20 mouse cellular contexts compared by ENCODE assay signal in the genomic region with DNA sequence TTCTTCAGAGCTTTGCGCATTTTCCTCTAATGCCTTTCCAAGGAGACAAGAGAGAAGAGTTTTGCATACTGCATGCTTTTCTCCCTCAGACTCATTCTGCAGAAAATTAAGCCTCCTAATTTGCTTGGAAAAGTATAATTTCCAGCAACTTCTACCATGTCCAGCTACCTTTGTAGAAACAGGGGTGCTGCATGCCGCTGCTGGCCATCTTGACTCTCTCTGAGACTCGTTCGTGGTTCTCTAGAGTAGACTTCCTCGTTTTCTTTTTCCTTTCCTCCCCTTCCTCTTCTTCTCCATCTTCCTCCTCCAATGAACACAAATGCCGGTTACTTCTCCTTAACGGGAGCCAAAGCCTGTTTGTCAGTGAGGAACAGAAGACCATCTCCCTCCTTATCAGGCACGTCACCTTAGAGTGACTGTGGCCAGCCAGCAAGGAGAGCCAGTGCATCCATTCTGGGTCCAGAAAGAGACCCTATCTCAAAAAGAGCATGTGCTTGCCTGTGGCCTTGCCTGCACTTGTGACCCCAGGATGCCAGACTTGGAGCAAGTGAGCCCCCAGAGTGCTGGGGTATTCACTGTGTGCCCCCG.
DNase-seq lines count a peak whose midpoint lies in the region; ATAC-seq and TF ChIP-seq lines count a peak whose summit lies in the region.
"Had no signal": no experiment of that assay in that cellular context is flagged by ENCODE, and none has a peak within 500 bp of the region (broad histone marks: within the 10 kb centered on the region; RNA-seq: fewer than 3 reads in every experiment).

No protein-coding gene starts in this region.

- peaks cover 23% of the 10 kb centered on the region; the same call in 1 of the 2 replicates for H3K36me3 ChIP-seq in forebrain, embryonic 10.5 days (replicated peaks)
- 0 out of 2 replicates have a peak, but pooled peaks cover 2% of the 10 kb centered on the region for H3K36me3 ChIP-seq in forebrain, embryonic 12.5 days (replicated peaks)
- no peaks in the 10 kb centered on the region for H3K36me3 ChIP-seq in midbrain, embryonic 15.5 days (replicated peaks)
- no peaks in the 10 kb centered on the region for H3K36me3 ChIP-seq in midbrain, postnatal 0 days (ENCODE audit: insufficient read depth, low read length)

- WGBS in forebrain, embryonic 10.5 days, result 92% methylated on average over 9 of the region's 9 CpGs
- 90% methylated on average over 9 of the region's 9 CpGs for WGBS in forebrain, embryonic 12.5 days
- WGBS in midbrain, embryonic 15.5 days, result 84% methylated on average over 9 of the region's 9 CpGs
- 85% methylated on average over 9 of the region's 9 CpGs for WGBS in midbrain, postnatal 0 days

- peaks cover 11% of the 10 kb centered on the region for H3K4me1 ChIP-seq in forebrain, embryonic 10.5 days
- H3K4me1 ChIP-seq in forebrain, embryonic 12.5 days, result no peaks in the 10 kb centered on the region; the same call in 1 of the 2 replicates
- peaks cover 16% of the 10 kb centered on the region; the same call in 1 of the 2 replicates for H3K4me1 ChIP-seq in midbrain, embryonic 15.5 days
- H3K4me1 ChIP-seq in midbrain, postnatal 0 days (ENCODE audit: insufficient read depth, low read length), result peaks cover 11% of the 10 kb centered on the region; the same call in 1 of the 2 replicates
- H3K4me1 ChIP-seq: embryonic facial prominence, embryonic 15.5 days; stomach, embryonic 15.5 days had no signal

- H3K27me3 ChIP-seq in forebrain, embryonic 10.5 days (ENCODE audit: poor library complexity, severe bottlenecking), result no peaks in the 10 kb centered on the region
- H3K27me3 ChIP-seq in forebrain, embryonic 12.5 days, result no peaks in the 10 kb centered on the region
- no peaks in the 10 kb centered on the region for H3K27me3 ChIP-seq in midbrain, embryonic 15.5 days (replicated peaks)
- no peaks in the 10 kb centered on the region for H3K27me3 ChIP-seq in midbrain, postnatal 0 days (ENCODE audit: insufficient read depth, low read length)
- H3K27me3 ChIP-seq: embryonic facial prominence, embryonic 15.5 days; Patski; stomach, embryonic 15.5 days had no signal

- TF ChIP-seq CTCF in midbrain, postnatal 0 days (IDR thresholded peaks at IDR 0.05), result no peak

- H3K27ac ChIP-seq in forebrain, embryonic 10.5 days, result peak overlapping the region; percentile 45; the same call in 1 of the 2 replicates
- no peak overlapping the region for H3K27ac ChIP-seq in forebrain, embryonic 12.5 days
- H3K27ac ChIP-seq in midbrain, embryonic 15.5 days, result peak overlapping the region; percentile 42; the same call in 1 of the 2 replicates
- H3K27ac ChIP-seq in midbrain, postnatal 0 days (ENCODE audit: low read depth, low read length), result no peak overlapping the region
- H3K27ac ChIP-seq: embryonic facial prominence, embryonic 15.5 days; hindbrain, embryonic 14.5 days; macrophage; stomach, embryonic 15.5 days had no signal

- H3K4me2 ChIP-seq in forebrain, embryonic 12.5 days, result no peak overlapping the region
- H3K4me2 ChIP-seq in midbrain, embryonic 15.5 days, result no peak overlapping the region
- no peak overlapping the region for H3K4me2 ChIP-seq in midbrain, postnatal 0 days (ENCODE audit: low read depth, low read length, poor library complexity, severe bottlenecking)
- H3K4me2 ChIP-seq: embryonic facial prominence, embryonic 15.5 days; hindbrain, embryonic 14.5 days; stomach, embryonic 15.5 days had no signal

- H3K4me3 ChIP-seq in forebrain, embryonic 10.5 days, result no peak overlapping the region
- no peak overlapping the region for H3K4me3 ChIP-seq in forebrain, embryonic 12.5 days (replicated peaks)
- no peak overlapping the region for H3K4me3 ChIP-seq in midbrain, embryonic 15.5 days
- H3K4me3 ChIP-seq in midbrain, postnatal 0 days (ENCODE audit: low read depth, low read length), result no peak overlapping the region
- H3K4me3 ChIP-seq: embryonic facial prominence, embryonic 15.5 days; myocyte; stomach, embryonic 15.5 days had no signal

- no peak for ATAC-seq in forebrain, embryonic 12.5 days (ENCODE audit: low FRiP score)
- no peak for ATAC-seq in midbrain, embryonic 15.5 days (replicated peaks)
- ATAC-seq in midbrain, postnatal 0 days (ENCODE audit: low FRiP score), result no peak
- peak; percentile 69 for ATAC-seq in megakaryocyte progenitor cell, adult 5-6 weeks (replicated peaks; ENCODE audit: poor library complexity)
- ATAC-seq in monocyte, adult 5-6 weeks (replicated peaks; ENCODE audit: insufficient number of reproducible peaks, low FRiP score, low TSS enrichment, poor library complexity, severe bottlenecking), result no peak
- ATAC-seq: Patski had no signal

- no peak overlapping the region for H3K9ac ChIP-seq in forebrain, embryonic 12.5 days
- no peak overlapping the region for H3K9ac ChIP-seq in midbrain, embryonic 15.5 days
- no peak overlapping the region for H3K9ac ChIP-seq in midbrain, postnatal 0 days (replicated peaks; ENCODE audit: low read length, poor library complexity, severe bottlenecking)
- H3K9ac ChIP-seq: embryonic facial prominence, embryonic 15.5 days; hindbrain, embryonic 14.5 days; stomach, embryonic 15.5 days had no signal

- no peaks in the 10 kb centered on the region for H3K9me3 ChIP-seq in forebrain, embryonic 10.5 days
- H3K9me3 ChIP-seq in forebrain, embryonic 12.5 days, result no peaks in the 10 kb centered on the region
- no peaks in the 10 kb centered on the region for H3K9me3 ChIP-seq in midbrain, embryonic 15.5 days
- H3K9me3 ChIP-seq in midbrain, postnatal 0 days (ENCODE audit: low read length), result no peaks in the 10 kb centered on the region
- H3K9me3 ChIP-seq: embryonic facial prominence, embryonic 15.5 days; stomach, embryonic 15.5 days had no signal

- DNase-seq in forebrain, embryonic 10.5 days (ENCODE audit: extremely low spot score, low spot score), result no peak
- no peak for DNase-seq in midbrain, postnatal 0 days (ENCODE audit: low spot score)
- DNase-seq in liver, result peak; percentile 79
- DNase-seq in left cerebral cortex, adult 11 months (ENCODE audit: low spot score), result no peak
- DNase-seq: cerebellum, adult 18-20 months; gastrocnemius, postnatal 36 days; kidney, adult 18-20 months; kidney, postnatal 36 days; lung, adult 2 months; right cerebral cortex, adult 18-20 months had no signal

Comparison
In these comparisons a context has a peak if more than half of its experiments do, and no peak if none do; other contexts are left out.
1. H3K27ac ChIP-seq: peak in forebrain, embryonic 10.5 days (single experiment) and midbrain, embryonic 15.5 days (single experiment); none in forebrain, embryonic 12.5 days (single experiment) and midbrain, postnatal 0 days (single experiment).